Mouse (Mus musculus) stomach, postnatal 0 days (tissue): ENCODE data around the gene Clrn1.

Source experiments
- CTCF ChIP-seq: IDR thresholded peaks from 2 replicates; pipeline ENCODE4 v1.5.1; 2016; ENCODE audit warnings: antibody characterized with exemption, low read depth, mild to moderate bottlenecking, moderate library complexity
- EP300 ChIP-seq: optimal IDR thresholded peaks from 2 replicates; pipeline ENCODE3; 2016; ENCODE audit warnings: antibody characterized with exemption

GRCm38 (mm10) chr3:58829926-58830325 lies 55.2 kb downstream of the Clrn1 start:
- TF ChIP-seq CTCF (no peak), EP300 (no peak)
